Mouse (Mus musculus) lung, adult 2 months (tissue): ENCODE results near the gene Il17rb. TPM values are rescaled to one million over a fixed set of nuclear protein-coding genes. Genes with fewer than 3 reads are reported as not detected.

Experiments used
- DNase-seq: peaks from one replicate; pipeline ENCODE4 v3.0.0; 2022
- H3K4me1 ChIP-seq: fragments of 200-500 bp; 2 replicates; pipeline ENCODE4 v1.6.1; 2011; ENCODE audit warnings: low read length; ENCODE audit not compliant: control insufficient read depth, insufficient read depth
- H3K4me3 ChIP-seq: fragments of 200-500 bp; replicated peaks from 2 replicates; pipeline ENCODE3; 2011; ENCODE audit warnings: low read depth, mild to moderate bottlenecking, control low read depth, low read length; ENCODE audit errors: extremely low read depth
- CTCF ChIP-seq: fragments of 200-500 bp; IDR thresholded peaks from 2 replicates; pipeline ENCODE4 v1.5.1; 2011; ENCODE audit warnings: mild to moderate bottlenecking, low read length, control low read depth; ENCODE audit not compliant: insufficient read depth
- POLR2A ChIP-seq: fragments of 200-500 bp; IDR thresholded peaks from 2 replicates; pipeline ENCODE4 v1.6.1; 2011; ENCODE audit warnings: low read depth, mild to moderate bottlenecking, control low read depth, low read length, borderline replicate concordance; ENCODE audit errors: extremely low read depth
- WGBS: fragments of 180-500 bp; shearing (Covaris S2); methylation state at CpG from one replicate; pipeline ENCODE4 v1.1.7; 2018; 5-methylcytosine and 5-hydroxymethylcytosine counted together
- polyA plus RNA-seq: library from polyadenylated mRNA; depleted of rRNA; stranded (reverse); fragments of >200 nt; gene quantifications from 2 replicates; pipeline ENCODE4 v1.2.3, GENCODE M21; 2012

Il17rb gene
- polyA plus RNA-seq, 1 experiment: 0.64 TPM

DNA sequence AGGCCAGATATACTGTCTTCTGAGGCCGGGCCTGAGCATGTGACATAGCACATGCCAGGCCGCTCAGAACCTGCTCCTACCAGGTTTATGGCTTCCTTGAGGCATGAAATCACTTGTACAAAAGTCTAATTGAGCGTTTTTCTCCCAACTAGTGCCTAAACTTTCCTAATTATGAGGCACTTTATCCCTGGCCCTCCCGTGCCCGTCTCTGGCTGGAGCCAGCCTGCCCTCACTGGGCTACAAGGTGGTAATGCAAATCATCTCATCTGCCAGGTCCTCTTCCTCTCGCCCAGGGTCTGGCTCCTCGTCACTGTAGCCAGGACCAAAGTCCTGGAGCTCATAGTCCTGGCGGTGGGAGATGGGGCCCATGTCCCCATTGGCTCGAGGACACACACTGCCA lies 33.1 kb upstream of the Il17rb start:
- WGBS: 87% methylated on average over 9 of the region's 9 CpGs
- TF ChIP-seq CTCF: no peak
- TF ChIP-seq POLR2A: no peak
- DNase-seq: no peak
- H3K4me3 ChIP-seq: no peak overlapping the region
- H3K4me1 ChIP-seq: no peaks in the 10 kb centered on the region

- no peak overlapping the region for H3K4me3 ChIP-seq
- no peaks in the 10 kb centered on the region for H3K4me1 ChIP-seq
- DNase-seq: no peak
- WGBS: 54% methylated on average over 4 of the region's 4 CpGs
- no peak for TF ChIP-seq POLR2A
- TF ChIP-seq CTCF: no peak
These were observed 30.7 kb upstream of the Il17rb start for GRCm38 (mm10) chr14:30039413-30039812.

GRCm38 (mm10) chr14:30038431-30038830 lies 29.7 kb upstream of the Il17rb start:
- DNase-seq: no peak
- H3K4me1 ChIP-seq: no peaks in the 10 kb centered on the region
- 91% methylated on average over 18 of the region's 18 CpGs for WGBS
- TF ChIP-seq CTCF: no peak
- no peak for TF ChIP-seq POLR2A
- H3K4me3 ChIP-seq: no peak overlapping the region

GRCm38 (mm10) chr14:30033405-30033804 lies 24.7 kb upstream of the Il17rb start:
- TF ChIP-seq POLR2A: no peak
- no peak for TF ChIP-seq CTCF
- H3K4me3 ChIP-seq: no peak overlapping the region
- no peak for DNase-seq
- H3K4me1 ChIP-seq: no peaks in the 10 kb centered on the region
- 61% methylated on average over 8 of the region's 8 CpGs for WGBS

DNA sequence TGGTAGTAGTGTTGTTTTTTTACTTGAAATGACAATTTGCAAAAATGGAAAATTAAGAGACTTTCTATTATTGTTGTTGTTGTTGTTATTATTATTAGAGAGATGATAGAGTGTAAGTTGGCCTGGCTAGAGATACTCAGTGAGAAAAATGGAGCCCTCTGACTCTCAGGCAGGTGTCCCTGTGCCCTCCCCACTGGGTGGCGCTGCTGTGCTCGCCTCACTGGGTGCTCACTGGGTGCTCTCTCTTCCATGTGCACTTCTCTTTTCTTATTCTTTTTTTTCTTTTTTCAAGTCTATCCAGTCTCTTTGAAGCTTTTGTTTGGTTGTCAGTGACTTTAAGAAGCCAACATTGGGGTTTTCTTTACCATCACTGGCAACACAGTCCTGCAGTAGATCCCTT lies 18.7 kb upstream of the Il17rb start:
- 61% methylated on average over 2 of the region's 2 CpGs for WGBS
- TF ChIP-seq CTCF: peak; percentile 19; the same call in 1 of the 2 replicates
- no peak for TF ChIP-seq POLR2A
- no peak overlapping the region for H3K4me3 ChIP-seq
- no peak for DNase-seq
- no peaks in the 10 kb centered on the region for H3K4me1 ChIP-seq

DNA sequence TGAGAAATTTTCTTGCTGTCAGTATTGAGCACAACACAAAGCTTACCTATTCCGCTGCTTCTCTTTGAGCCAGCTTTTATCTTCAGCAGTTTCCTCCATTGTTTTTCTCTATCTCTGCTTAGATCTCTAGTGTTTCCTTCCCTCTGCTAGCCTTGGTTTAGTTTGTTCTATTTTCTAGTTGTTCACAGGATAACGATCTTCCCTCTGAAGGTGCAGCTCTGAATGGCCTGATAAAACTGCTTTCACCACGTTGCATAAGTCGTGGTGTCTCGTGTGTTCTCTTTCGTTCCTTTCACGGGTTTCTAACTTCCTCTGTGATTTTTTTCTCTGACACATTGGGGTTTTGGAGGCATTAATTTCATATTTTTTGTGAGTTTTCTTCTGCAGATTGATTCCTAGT lies 15.7 kb upstream of the Il17rb start:
- no peak overlapping the region for H3K4me3 ChIP-seq
- TF ChIP-seq CTCF: no peak
- no peak for TF ChIP-seq POLR2A
- DNase-seq: no peak
- H3K4me1 ChIP-seq: no peaks in the 10 kb centered on the region
- WGBS: 26% methylated on average over 7 of the region's 7 CpGs

DNA sequence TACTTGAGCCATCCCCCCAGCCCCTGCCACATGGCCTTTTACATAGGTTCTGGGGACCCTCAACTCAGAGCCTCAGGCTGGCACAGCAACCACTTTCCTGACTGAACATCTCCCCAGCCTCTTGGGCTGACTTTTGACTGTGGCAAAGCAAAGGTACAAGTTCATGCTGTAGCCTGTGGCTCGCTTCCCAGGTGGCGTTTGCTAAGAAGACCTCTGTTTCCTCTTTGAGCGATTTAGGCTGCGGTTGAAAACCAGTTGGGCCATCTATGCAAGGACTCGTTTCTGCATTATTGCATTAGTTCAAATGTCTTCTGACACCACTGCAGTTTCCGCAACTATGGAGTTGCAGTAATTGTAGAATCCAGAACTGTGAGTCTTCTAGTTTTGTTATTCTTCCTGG lies 13.8 kb upstream of the Il17rb start:
- no peak for TF ChIP-seq CTCF
- TF ChIP-seq POLR2A: no peak
- no peak for DNase-seq
- 80% methylated on average over 6 of the region's 6 CpGs for WGBS
- no peak overlapping the region for H3K4me3 ChIP-seq
- H3K4me1 ChIP-seq: no peaks in the 10 kb centered on the region

GRCm38 (mm10) chr14:30019792-30020575 lies 11.3 kb upstream of the Il17rb start:
- Histone ChIP-seq H3K4me1 (no peaks in the 10 kb centered on the region), H3K4me3 (no peak overlapping the region)
- no peak for TF ChIP-seq CTCF
- no peak for TF ChIP-seq POLR2A
- WGBS: 65% methylated on average over 9 of the region's 9 CpGs
- no peak for DNase-seq

DNA sequence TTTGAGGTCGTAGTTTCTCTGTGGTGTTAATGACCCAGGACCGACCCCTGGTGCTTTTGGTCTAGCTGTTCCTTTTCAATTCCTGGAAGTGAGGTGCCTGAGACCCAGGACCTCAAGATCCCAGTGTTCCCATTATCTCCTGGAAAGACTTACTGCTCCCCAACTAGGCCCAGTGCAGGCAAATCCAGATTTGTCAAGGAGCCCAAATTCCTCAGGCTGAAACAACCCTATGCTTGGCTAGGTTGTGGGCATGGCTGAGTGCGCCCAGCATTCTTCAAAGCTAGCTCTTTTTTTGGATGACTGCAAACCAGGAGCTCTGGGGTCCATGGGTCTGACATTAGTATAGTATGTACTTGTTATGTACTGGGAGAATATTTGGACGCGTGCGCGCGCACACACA lies 10.7 kb upstream of the Il17rb start:
- 90% methylated on average over 8 of the region's 8 CpGs for WGBS
- no peak for DNase-seq
- TF ChIP-seq CTCF: no peak
- TF ChIP-seq POLR2A: no peak
- Histone ChIP-seq H3K4me1 (no peaks in the 10 kb centered on the region), H3K4me3 (no peak overlapping the region)

DNA sequence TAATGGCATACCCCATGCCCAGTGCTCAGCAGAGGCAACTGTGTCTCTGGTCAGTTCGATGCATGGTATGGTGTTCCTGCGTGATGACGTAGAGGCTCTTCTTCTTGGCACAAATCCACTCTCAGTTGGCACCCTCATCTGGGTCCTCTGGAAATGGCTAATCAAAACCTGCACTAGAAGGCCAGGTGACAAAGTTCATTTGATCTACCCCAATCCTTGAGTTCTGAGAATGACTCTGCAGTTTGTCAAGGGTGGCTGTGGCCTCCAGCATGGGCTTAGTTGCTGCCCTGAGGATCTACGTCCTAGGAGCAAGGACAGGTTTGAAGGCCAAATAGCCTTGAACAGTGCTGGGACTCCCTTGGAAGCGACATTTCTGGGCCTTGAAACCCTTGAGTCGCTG lies 10.2 kb upstream of the Il17rb start:
- Histone ChIP-seq H3K4me1 (no peaks in the 10 kb centered on the region), H3K4me3 (no peak overlapping the region)
- WGBS: 88% methylated on average over 6 of the region's 6 CpGs
- no peak for DNase-seq
- TF ChIP-seq POLR2A (no peak), CTCF (no peak)

DNA sequence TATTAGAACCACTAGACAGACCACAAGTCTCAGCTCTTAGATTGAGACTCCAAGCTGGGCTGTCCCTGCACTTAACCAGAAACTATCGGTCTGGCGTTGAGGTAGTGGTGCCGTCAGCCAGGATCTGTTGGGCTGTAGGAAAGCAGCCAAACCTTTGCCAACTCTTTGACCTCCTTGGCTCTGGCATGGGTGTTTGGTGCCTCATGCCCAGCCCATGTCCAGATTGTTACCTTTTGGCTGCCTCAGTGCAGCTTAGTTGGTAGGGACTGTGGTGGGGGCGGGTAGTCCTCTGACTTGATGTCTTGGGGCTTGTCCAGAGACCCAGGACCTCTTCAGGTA lies 9.7 kb upstream of the Il17rb start:
- Histone ChIP-seq H3K4me3 (no peak overlapping the region), H3K4me1 (no peaks in the 10 kb centered on the region)
- WGBS: 86% methylated on average over 4 of the region's 4 CpGs
- DNase-seq: no peak
- TF ChIP-seq CTCF (no peak), POLR2A (no peak)
